Mouse (Mus musculus) neural tube, embryonic 13.5 days (tissue): ENCODE measurements around the gene Tpo. TPM values are rescaled to one million over a fixed set of nuclear protein-coding genes. Genes with fewer than 3 reads are reported as not detected.

Experiments used
- polyA plus RNA-seq: library from polyadenylated mRNA; unstranded; fragments of >200 nt; fragmentation: Nextera tagmentation; extraction: Ambion mirVana; gene quantifications from 2 replicates; pipeline ENCODE4 v1.2.1, GENCODE M21; 2015

The Tpo gene
- polyA plus RNA-seq, 1 experiment from 2014 or later = not detected

Other genes with a start within 250 kb of the Tpo start
- gene Pxdn, start 195.0 kb downstream of the Tpo start, polyA plus RNA-seq = 48.8 and 58.5 TPM in 2 replicates
- 2.6 and 3.4 TPM in 2 replicates for gene Sntg2, start 240.8 kb upstream of the Tpo start, polyA plus RNA-seq